Mouse (Mus musculus): ENCODE results near the gene Ppox.

- TF ChIP-seq CTCF (IDR thresholded peaks at IDR 0.05; ENCODE audit: borderline replicate concordance, insufficient read depth, low read length) (no peak), POLR2A (IDR thresholded peaks at IDR 0.05; ENCODE audit: low read depth, low read length) (no peak)
Measured at GRCm38 (mm10) chr1:171263185-171263611, 17.8 kb downstream of the Ppox start.

Measured in embryonic fibroblast, embryonic 13.5 days (primary cell).